8 mouse cellular contexts compared by ENCODE assay signal in genomic region chr1:135540270-135540669, GRCm38 (mm10).
DNase-seq lines count a peak whose midpoint lies in the region; ATAC-seq and TF ChIP-seq lines count a peak whose summit lies in the region.

No protein-coding gene starts in this region.

- no peak overlapping the region for H3K27ac ChIP-seq in hindbrain, embryonic 10.5 days
- no peak overlapping the region for H3K27ac ChIP-seq in lung, embryonic 14.5 days (ENCODE audit: low read depth)

- no peaks in the 10 kb centered on the region for H3K27me3 ChIP-seq in hindbrain, embryonic 10.5 days (ENCODE audit: insufficient read depth, poor library complexity, severe bottlenecking)
- no peaks in the 10 kb centered on the region for H3K27me3 ChIP-seq in lung, embryonic 14.5 days (ENCODE audit: insufficient read depth, low read length)

- H3K4me2 ChIP-seq in lung, embryonic 14.5 days: no peak overlapping the region

- H3K9ac ChIP-seq in lung, embryonic 14.5 days: no peak overlapping the region

- peak; percentile 92 for DNase-seq in MN1 (ENCODE audit: low spot score)
- peak; percentile 79 for DNase-seq in cerebellum, adult 9-10 months
- peak; percentile 73 to 96 for DNase-seq in frontal cortex, adult 2 months (ENCODE audit: extremely low spot score in 1 of 2, low spot score in 1 of 2)
- DNase-seq in hindbrain, embryonic 10.5 days (ENCODE audit: low spot score): peak; percentile 89
- peak; percentile 82 to 91 for DNase-seq in layer of hippocampus, adult 8-10 months (ENCODE audit: low spot score in 2 of 2)
- DNase-seq in lung, embryonic 14.5 days: peak; percentile 98
- peak; percentile 93 for DNase-seq in ovary, postnatal 14 days (ENCODE audit: low spot score)
- DNase-seq in thymus, postnatal 14 days: peak; percentile 75

- 23% methylated on average over 4 of the region's 4 CpGs for WGBS in hindbrain, embryonic 10.5 days
- 23% methylated on average over 4 of the region's 4 CpGs for WGBS in lung, embryonic 14.5 days

- TF ChIP-seq CTCF in lung, embryonic 14.5 days (IDR thresholded peaks at IDR 0.05; ENCODE audit: low read depth): peak; percentile 99

- H3K9me3 ChIP-seq in hindbrain, embryonic 10.5 days: no peaks in the 10 kb centered on the region
- no peaks in the 10 kb centered on the region for H3K9me3 ChIP-seq in lung, embryonic 14.5 days (ENCODE audit: low read depth, low read length)

- no peak overlapping the region for H3K4me3 ChIP-seq in hindbrain, embryonic 10.5 days
- no peak overlapping the region for H3K4me3 ChIP-seq in lung, embryonic 14.5 days (ENCODE audit: low read depth, low read length)

- peaks cover 10% of the 10 kb centered on the region; the same call in 1 of the 2 replicates for H3K36me3 ChIP-seq in hindbrain, embryonic 10.5 days
- H3K36me3 ChIP-seq in lung, embryonic 14.5 days (ENCODE audit: insufficient read depth): no peaks in the 10 kb centered on the region

- ATAC-seq in lung, embryonic 14.5 days (ENCODE audit: insufficient read depth): peak; percentile 62

- H3K4me1 ChIP-seq in hindbrain, embryonic 10.5 days (replicated peaks): peaks cover 39% of the 10 kb centered on the region
- peaks cover 15% of the 10 kb centered on the region for H3K4me1 ChIP-seq in lung, embryonic 14.5 days (ENCODE audit: insufficient read depth)
